9 mouse cellular contexts compared by ENCODE assay signal in genomic region chr3:145648991-145649851, GRCm38 (mm10). TPM values are rescaled to one million over a fixed set of nuclear protein-coding genes. Genes with fewer than 3 reads are reported as not detected.
DNase-seq lines count a peak whose midpoint lies in the region; ATAC-seq and TF ChIP-seq lines count a peak whose summit lies in the region.
"Had no signal": no experiment of that assay in that cellular context is flagged by ENCODE, and none has a peak within 500 bp of the region (broad histone marks: within the 10 kb centered on the region; RNA-seq: fewer than 3 reads in every experiment).

No protein-coding gene starts in this region.

- TF ChIP-seq CTCF in embryonic fibroblast, embryonic 13.5 days (IDR thresholded peaks at IDR 0.05; ENCODE audit: borderline replicate concordance, insufficient read depth, low read length): no peak; the same call in 1 of the 2 replicates
- TF ChIP-seq CTCF in heart, postnatal 0 days (IDR thresholded peaks at IDR 0.05; ENCODE audit: low read depth): peak; percentile 56

- peak; percentile 24 for ATAC-seq in heart, postnatal 0 days (ENCODE audit: insufficient read depth, low read depth)
- ATAC-seq in midbrain, embryonic 12.5 days (ENCODE audit: low FRiP score, low read depth): no peak
- ATAC-seq in monocyte, adult 5-6 weeks (replicated peaks; ENCODE audit: insufficient number of reproducible peaks, low FRiP score, low TSS enrichment, poor library complexity, severe bottlenecking): no peak

- no peaks in the 10 kb centered on the region for H3K27me3 ChIP-seq in heart, postnatal 0 days (ENCODE audit: control insufficient read depth, insufficient read depth, low read length)
- peaks cover 63% of the 10 kb centered on the region for H3K27me3 ChIP-seq in midbrain, embryonic 12.5 days

- intact Hi-C loops in left cerebral cortex, postnatal 4 days (cut with DNase I): no loop called here

- under 1% methylated on average over 49 of the region's 49 CpGs for WGBS in heart, postnatal 0 days
- WGBS in midbrain, embryonic 12.5 days: 1% methylated on average over 49 of the region's 49 CpGs

- peak overlapping the region; percentile 91 for H3K9ac ChIP-seq in heart, postnatal 0 days (replicated peaks; ENCODE audit: low read depth, low read length)
- peak overlapping the region; percentile 69 for H3K9ac ChIP-seq in midbrain, embryonic 12.5 days (replicated peaks)

- peaks cover 6% of the 10 kb centered on the region; the same call in 1 of the 2 replicates for H3K4me1 ChIP-seq in embryonic fibroblast, embryonic 13.5 days (ENCODE audit: control insufficient read depth, insufficient read depth, low read length)
- peaks cover 24% of the 10 kb centered on the region for H3K4me1 ChIP-seq in heart, postnatal 0 days (ENCODE audit: control insufficient read depth, insufficient read depth)
- peaks cover 77% of the 10 kb centered on the region for H3K4me1 ChIP-seq in midbrain, embryonic 12.5 days

- DNase-seq in left cerebral cortex, postnatal 4 days: peak; percentile 27
- DNase-seq in left cerebral cortex, adult 9 months (ENCODE audit: low spot score in 2 of 2): no peak
- peak; percentile 50 for DNase-seq in heart, postnatal 0 days (ENCODE audit: low spot score)
- DNase-seq in kidney, postnatal 36 days: peak; percentile 72 to 86
- peak; percentile 71 for DNase-seq in urinary bladder, adult 2 months (ENCODE audit: low spot score)

- no peaks in the 10 kb centered on the region for H3K9me3 ChIP-seq in heart, postnatal 0 days (replicated peaks; ENCODE audit: control insufficient read depth, low read length)
- no peaks in the 10 kb centered on the region for H3K9me3 ChIP-seq in midbrain, embryonic 12.5 days

- peak; percentile 77 for TF ChIP-seq POLR2A in embryonic fibroblast, embryonic 13.5 days (IDR thresholded peaks at IDR 0.05; ENCODE audit: low read depth, low read length)

- peak overlapping the region; percentile 94 for H3K27ac ChIP-seq in embryonic fibroblast, embryonic 13.5 days (ENCODE audit: insufficient read depth, low read length)
- peak overlapping the region; percentile 96 for H3K27ac ChIP-seq in heart, postnatal 0 days (ENCODE audit: low read depth)
- peak overlapping the region; percentile 46; the same call in 1 of the 2 replicates for H3K27ac ChIP-seq in midbrain, embryonic 12.5 days (replicated peaks)

- peaks cover 17% of the 10 kb centered on the region for H3K36me3 ChIP-seq in heart, postnatal 0 days (replicated peaks; ENCODE audit: control insufficient read depth, insufficient read depth, low read length)
- H3K36me3 ChIP-seq in midbrain, embryonic 12.5 days: no peaks in the 10 kb centered on the region

- no peak for TF ChIP-seq EP300 in heart, postnatal 0 days (IDR thresholded peaks at IDR 0.05; ENCODE audit: low read depth)

- peak overlapping the region; percentile 67 for H3K4me3 ChIP-seq in embryonic fibroblast, embryonic 13.5 days (ENCODE audit: insufficient read depth, low read length)
- H3K4me3 ChIP-seq in heart, postnatal 0 days (ENCODE audit: low read depth, low read length): peak overlapping the region; percentile 70
- H3K4me3 ChIP-seq in midbrain, embryonic 12.5 days: peak overlapping the region; percentile 56

- peak overlapping the region; percentile 84 for H3K4me2 ChIP-seq in heart, postnatal 0 days (ENCODE audit: low read depth, low read length)
- peak overlapping the region; percentile 86 for H3K4me2 ChIP-seq in midbrain, embryonic 12.5 days (replicated peaks)

RNA-seq across cellular contexts. Expression of gene Ccn1, which starts 0.6 kb away (rescaled TPM):
- total RNA-seq in left cerebral cortex, postnatal 4 days (2021): 1 to 10 TPM; 6.3 to 6.5 TPM
- 464 and 759 TPM in 2 replicates for polyA plus RNA-seq in embryonic fibroblast, embryonic 13.5 days (2011; ENCODE audit: insufficient read length, low read depth, missing spikeins)
- total RNA-seq in heart, postnatal 0 days (2014; rRNA removed; ENCODE audit: low replicate concordance): 91.1 and 92.3 TPM in 2 replicates
- polyA plus RNA-seq in heart, postnatal 0 days (2015; fragmentation: Nextera tagmentation; extraction: Ambion mirVana): 31.3 and 34.0 TPM in 2 replicates
- 22.5 and 29.2 TPM in 2 replicates for polyA plus RNA-seq in midbrain, embryonic 12.5 days (2016; fragmentation: Nextera tagmentation; extraction: Ambion mirVana)
- polyA plus RNA-seq in urinary bladder, adult 2 months (2012; rRNA removed): 81.8 and 89.1 TPM in 2 replicates
- total RNA-seq in monocyte, adult 5-6 weeks (2017): not detected in 3 replicates
- total RNA-seq: neutrophil, adult 5-6 weeks had no signal

Comparison
In these comparisons a context has a peak if more than half of its experiments do, and no peak if none do; other contexts are left out.
1. DNase-seq: peak in left cerebral cortex, postnatal 4 days (single experiment), heart, postnatal 0 days (single experiment), kidney, postnatal 36 days (2 of 2) and urinary bladder, adult 2 months (single experiment); none in left cerebral cortex, adult 9 months (0 of 2).
2. H3K27ac ChIP-seq: peak in every context shown above with its lines; median percentile 96 in heart, postnatal 0 days; 94 in embryonic fibroblast, embryonic 13.5 days; 46 in midbrain, embryonic 12.5 days.
3. Peak in every context shown above with its lines, with median percentiles within 50 percentile points of each other: H3K4me3 ChIP-seq.